Mouse (Mus musculus) lung, postnatal 0 days (tissue): ENCODE data around the gene Tnfsf9.

ENCODE experiments used
- CTCF ChIP-seq: IDR thresholded peaks from 2 replicates; pipeline ENCODE4 v1.5.1; 2016; ENCODE audit warnings: antibody characterized with exemption, mild to moderate bottlenecking
- EP300 ChIP-seq: IDR thresholded peaks from 2 replicates; pipeline ENCODE4 v1.6.1; 2016; ENCODE audit warnings: antibody characterized with exemption, mild to moderate bottlenecking, control low read depth

DNA sequence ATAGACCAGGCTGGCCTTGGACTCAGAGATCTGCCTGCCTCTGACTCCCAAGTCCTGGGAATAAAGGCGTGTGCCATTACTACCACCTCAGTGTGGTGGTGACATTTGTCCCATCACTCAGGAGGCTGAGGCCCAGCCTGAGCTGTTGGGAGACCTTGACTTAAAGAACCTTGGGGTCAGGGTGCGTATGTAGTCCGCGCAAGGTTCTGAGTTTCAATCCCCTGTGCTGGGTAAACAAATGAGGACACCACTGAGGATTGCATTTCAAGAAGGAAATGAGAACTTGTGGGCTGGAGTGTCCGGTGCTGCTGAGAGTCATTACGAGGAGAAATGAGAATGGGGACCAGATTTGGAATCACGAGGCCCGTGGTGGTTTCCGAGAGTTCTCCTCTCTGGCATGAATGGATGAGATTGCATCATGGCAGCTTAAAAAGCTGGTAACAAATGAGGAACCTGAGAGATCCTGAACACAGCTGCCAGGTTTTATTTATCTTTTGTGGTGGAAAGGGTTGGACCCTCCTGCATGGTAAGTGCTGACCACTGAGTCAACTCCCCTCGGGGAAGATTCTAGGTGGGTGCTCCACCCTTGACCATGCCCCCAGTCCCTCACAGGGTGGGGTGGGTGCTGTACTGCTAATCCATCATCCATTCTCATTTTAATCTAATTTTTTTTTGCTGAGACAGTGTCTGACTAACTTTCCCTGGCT is 7.8 kb downstream of the Tnfsf9 start:
- TF ChIP-seq CTCF (no peak), EP300 (no peak)
